Mouse (Mus musculus) B cell, adult 2 months (primary cell): ENCODE measurements around the gene Vwa8.
A peak's percentile ranks its signal among the peaks of the same experiment; 100 is the strongest.
"Not testable (repeated sequence)": the region's sequence is repeated elsewhere in the genome, so short reads cannot be mapped to it uniquely, and the experiment has no call there.

Source experiments
- DNase-seq, 2 experiments: peaks; one replicate each; pipeline ENCODE4 v3.0.0; 2022

The Vwa8 gene

DNA sequence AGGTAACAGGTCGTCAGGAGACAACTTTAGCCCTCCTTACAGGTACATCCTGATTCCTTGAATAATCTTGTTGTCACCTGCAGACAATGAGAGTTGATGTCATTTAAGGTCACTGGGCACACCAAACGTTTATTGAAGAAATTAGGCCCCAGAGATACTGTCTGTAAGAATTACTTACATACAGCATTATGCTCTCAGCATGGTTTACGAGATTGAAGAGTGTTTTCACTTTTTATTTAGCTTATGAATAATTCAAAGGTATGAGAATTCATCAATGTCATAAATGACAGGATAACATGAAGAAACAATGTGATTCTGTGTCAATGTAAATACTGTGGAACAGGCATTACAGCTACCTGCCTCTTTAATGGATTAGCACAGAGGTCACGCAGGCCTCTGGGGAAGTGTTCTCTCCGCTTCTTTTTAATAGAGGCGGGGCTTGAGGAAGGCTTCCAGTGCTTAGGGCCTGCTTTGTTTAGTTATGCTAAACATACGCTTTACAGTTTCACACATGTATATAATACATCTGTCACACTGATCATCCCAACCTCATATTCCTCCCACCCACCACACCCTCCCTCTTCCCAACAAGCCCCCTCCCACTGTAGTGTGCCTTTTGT is 37.2 kb downstream of the Vwa8 start:
- DNase-seq, result no peak

DNA sequence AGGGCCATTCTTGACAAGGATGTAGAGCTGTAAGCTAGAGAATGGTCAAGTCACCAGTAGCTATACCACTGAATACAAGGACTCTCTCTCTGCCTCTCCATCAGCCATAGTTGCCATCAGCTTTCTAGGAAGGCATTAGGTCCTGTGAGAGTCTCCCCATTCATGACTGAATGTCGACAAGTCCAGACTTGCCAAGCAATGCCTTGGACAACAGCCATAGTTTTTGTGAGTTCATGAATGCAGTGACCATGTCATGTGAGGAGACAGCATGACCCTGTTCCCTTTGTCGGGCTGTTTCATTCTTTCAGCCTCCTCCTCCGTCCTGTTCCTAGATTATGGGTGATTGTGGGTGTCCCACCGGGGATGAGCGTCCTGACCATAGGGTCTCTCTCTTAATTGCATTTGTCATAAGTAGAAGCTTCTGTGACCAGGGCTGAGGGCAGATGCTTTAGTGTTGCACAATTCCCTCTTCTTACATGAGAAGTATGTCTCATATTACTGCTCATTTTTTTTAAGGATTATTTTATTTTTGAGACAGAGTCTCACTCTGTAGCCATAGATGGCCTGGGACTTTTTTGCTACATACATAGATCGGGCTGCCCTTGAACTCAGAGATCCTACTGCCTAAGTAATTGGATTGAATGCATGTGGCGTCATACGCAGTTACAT is 37.8 kb downstream of the Vwa8 start:
- DNase-seq, result no peak

DNA sequence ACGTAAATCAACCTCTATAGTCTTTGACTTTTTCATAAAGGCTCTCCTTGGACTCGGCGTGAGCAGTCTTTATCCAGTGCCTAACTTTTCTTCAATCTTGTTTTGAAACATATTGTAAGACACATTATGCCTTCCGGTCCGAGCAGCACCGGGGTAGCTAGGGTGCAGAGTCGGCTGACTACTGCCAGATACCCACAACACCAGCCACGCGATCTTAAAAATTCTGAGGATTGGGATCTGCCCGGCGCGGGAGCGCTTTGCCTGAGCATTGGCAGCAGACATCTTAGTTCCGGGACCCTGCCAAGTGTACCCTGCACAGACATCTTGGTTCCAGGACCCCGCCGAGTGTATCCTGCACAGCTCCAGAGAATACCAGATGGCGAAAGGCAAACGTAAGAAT is 38.6 kb downstream of the Vwa8 start:
- DNase-seq, result not testable (repeated sequence)

DNA sequence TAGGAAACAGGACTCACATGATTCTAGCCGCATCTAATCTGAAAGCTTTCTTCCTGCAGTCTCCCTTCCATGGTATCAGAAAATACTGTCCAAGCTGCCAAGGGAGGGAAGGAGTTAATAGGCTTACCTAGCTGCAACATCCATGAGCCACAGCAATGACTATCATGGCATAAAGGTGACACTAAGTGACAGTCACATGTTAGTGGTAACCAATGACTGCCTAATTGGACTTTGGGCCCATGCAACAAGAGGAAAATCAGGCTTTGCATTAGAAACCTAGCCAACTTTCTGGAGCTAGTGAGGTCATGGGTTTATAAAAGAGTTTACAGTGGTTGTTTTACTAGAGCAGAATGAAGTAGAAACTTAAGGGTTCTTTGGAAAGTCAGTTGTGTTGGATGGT is 46.6 kb downstream of the Vwa8 start:
- DNase-seq, result no peak

DNA sequence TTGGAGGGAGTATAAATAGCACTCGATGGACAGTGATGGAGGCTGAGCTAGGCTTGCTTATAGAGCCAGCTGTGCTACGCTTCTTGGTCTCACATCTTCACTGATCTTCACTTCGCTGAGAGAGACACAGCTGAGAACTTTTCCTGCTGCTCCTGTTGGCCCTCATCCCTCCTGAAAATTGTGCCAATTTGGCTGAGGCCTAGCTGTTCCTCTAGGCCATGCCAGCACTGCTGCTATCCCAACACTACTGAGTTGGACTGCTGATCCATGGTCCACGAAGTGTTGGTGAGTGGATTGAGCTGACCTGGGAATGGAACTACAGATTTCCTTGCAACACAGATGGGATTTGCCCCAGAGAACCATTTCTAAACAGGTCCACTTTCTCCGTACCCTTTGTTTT is 47.4 kb downstream of the Vwa8 start:
- DNase-seq, result no peak

DNA sequence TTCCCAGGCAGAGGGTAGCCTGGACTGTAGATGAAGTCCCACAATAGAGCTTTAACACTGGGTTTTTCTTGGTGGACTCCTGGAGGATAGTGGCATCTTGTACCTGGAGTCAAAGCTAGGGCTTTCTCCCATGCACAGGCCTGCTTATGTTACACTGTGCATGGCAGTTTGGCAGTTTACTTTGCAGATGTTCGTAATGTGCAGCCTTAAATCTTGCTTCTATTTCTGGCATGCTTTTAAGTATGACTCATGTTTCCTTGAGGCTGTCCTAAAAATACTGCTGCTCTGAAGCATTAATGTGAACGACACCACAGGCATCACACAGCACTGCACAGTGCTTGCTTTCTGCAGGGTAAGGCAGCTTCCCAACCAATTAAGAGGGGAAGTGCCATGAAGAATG is 51.9 kb downstream of the Vwa8 start:
- DNase-seq, result no peak

DNA sequence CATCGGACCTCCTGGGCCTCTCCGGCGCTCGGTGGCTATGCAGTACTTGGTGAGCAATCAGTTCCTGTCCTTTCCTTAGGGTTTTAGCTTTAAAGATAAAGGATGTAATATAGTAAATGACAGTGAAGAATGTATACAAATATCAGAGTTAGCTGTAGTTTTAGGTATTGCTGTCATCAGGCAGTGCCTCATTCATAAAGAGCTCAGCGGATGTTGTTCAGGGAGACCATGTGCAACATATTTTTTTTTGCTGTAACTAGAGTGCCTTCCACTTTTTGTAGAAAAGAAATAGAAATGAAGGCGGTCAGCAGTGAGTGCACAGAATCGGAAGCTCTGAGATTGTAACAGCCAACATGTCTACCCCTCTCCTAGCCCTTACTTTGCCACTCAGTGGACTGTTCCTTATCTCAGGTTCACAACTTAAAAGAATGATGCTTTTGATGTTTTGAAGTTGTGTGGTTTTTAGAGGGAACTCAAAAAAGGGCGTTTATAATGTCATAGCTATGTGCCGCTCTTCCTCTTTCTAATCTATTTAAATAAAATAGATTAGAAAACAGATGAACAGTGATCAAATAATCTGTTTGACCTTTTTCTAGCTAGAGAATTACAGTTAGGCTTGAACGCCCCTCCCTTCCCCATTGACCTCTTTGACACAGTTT is 59.5 kb downstream of the Vwa8 start:
- DNase-seq, result no peak

DNA sequence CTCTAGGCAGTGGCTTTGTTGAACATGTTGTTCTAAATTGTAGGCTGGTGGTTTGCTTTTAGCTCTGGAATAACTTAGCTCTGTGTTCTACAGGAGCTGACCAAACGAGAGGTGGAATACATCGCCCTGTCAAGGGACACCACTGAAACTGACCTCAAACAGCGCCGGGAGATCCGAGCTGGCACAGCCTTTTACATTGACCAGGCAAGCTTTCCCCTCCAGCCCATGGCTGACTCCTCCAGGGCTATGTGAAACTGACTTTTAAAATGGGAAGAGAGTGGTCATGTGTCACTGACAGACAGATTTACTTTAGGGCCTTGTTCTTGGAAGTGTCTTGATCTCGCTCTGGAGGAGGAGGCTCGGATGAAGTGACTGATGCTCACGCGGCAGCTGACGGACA is 63.2 kb downstream of the Vwa8 start:
- no peak for DNase-seq

DNA sequence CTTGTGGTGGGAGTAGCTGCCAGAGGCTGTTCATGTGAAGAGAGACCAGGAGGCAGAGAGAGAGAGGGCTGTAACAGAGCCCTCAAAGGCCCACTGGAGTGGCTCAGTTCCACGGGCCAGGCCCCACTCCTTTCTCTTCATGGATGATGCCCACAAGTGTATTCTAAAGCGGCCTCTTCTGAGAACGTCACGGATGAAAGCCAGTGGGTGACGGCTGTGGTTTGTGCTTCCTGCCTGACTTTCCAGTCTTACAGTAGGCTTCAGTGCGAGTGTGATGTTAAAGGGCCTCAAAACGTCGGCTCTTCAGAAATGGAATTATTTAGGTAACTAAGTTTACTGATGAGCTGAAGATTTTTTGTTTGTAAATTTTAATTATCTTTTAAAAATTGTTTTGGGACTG is 65.3 kb downstream of the Vwa8 start:
- peak; percentile 61 to 68 for DNase-seq

DNA sequence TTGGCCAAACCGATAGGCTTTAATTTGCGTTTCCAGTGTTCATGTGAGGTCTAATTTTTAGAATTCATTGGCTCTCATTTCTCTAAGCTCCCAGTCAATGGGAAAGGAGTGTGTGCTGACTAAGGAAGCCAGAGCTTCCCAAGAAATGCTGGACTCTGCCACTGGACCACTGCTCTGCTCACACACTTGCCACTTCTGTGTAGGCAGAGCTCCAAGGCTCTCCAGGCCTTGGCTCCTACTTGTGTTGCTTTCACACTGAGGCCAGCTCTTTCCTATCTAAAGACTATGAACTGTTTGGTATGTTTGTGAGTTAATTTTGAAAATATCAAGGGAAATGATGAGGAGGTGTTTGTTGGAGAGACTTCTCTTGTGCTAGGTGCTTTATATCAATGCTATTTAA is 67.8 kb downstream of the Vwa8 start:
- no peak for DNase-seq

DNA sequence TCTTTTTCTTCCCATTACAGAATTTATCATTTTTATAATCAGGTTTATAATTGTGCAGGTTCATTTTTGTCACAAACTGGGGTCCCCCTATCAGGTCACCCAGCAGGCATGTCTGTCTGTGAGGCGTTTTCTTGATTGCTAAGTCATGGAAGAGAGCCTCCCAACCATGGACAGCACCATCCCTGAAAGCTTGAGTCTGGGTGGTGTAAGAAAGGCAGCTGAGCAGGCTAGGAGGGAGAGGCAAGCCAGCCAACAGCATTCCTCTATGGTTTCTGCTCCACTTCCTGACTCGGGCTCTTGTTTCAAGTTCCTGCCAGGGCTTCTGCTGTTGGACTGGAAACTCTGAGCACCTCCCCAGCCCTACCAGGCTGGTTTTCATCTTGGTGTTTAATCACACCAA is 72.4 kb downstream of the Vwa8 start:
- DNase-seq, result no peak

DNA sequence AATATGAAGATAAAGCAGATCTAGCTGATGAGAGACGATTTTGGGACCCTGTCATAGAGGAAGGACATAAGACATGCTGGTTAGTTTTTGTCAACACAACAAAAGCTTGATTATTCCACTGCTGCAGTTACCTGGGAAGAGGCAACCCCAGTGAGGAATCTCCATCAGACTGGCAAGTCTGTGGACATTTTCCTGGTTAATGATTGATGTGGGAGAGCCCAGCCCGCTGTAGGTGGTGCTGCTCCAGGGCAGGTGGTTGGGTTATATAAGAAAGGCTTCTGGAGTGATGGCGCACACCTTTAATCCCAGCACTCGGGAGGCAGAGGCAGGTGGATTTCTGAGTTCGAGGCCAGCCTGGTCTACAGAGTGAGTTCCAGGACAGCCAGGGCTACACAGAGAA is 74.8 kb downstream of the Vwa8 start:
- DNase-seq, result no peak

DNA sequence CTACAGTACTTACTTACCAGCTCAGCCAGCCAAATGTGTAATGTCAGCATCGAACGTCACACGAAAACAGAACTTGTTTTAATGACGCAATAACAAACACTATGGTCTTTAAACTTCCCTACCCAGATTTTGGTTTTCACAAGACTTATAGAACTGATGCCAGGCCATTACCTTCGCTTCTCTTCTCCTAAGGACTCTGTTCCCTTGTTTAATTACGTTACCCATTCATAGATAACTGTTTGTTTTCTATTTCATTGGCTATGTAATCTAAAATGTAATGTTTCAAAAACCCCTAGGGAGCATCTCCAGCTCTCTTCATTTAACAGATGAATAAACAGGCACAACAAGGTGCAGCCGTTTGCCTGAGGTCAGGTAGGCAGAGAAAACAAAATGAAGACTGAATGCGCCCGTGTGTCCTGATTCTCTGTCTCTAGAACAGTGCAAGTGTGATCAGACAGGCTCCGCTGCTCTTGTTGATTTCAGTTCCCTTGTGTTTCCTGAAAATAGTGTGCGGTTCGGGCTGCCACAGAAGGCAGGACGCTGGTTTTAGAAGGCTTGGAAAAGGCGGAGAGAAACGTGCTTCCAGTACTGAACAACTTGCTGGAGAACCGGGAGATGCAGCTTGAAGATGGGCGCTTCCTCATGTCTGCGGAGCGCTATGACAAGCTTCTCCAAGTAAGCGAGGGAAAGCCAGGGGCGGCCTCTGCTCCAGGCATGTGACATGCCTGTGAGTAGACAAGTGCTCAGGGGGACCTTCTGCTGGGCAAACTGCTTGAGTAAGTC is 76.1 kb downstream of the Vwa8 start:
- no peak for DNase-seq

DNA sequence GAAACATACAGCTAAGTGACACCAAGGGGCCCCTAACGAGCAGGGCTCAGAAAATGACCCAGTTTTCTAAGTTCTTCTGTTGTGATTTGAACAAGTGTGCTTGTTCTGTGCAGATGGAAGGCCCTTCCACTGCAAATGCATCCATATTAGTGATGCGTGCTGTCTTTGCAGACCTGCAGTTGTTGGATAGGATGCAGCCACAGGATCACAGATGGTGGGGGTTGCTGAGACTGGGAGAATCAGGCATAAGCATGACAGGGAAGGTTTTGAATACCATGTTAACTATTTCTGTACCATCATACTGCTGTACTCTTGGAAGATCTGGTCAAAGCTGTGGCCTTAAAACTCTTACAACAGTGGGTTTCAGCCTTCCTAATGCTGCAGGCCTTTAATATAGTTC is 83.2 kb downstream of the Vwa8 start:
- no peak for DNase-seq

DNA sequence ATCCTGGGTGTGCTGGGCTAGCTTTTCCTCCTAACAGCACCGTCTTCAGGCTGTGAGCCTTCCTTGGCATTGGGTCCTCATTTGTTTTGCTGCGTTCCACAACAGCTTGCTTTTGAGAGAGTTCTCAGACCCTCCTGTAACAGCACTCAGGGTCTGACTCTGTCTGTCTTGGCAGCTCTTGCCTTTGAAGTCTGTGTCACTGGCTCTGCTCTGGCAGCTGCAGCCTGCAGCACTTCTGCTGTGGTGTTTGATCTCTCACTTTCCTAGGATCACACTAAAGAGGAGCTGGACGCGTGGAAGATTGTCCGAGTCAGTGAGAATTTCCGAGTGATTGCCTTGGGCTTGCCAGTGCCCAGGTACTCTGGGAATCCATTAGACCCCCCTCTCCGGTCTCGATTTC is 84.5 kb downstream of the Vwa8 start:
- no peak for DNase-seq

DNA sequence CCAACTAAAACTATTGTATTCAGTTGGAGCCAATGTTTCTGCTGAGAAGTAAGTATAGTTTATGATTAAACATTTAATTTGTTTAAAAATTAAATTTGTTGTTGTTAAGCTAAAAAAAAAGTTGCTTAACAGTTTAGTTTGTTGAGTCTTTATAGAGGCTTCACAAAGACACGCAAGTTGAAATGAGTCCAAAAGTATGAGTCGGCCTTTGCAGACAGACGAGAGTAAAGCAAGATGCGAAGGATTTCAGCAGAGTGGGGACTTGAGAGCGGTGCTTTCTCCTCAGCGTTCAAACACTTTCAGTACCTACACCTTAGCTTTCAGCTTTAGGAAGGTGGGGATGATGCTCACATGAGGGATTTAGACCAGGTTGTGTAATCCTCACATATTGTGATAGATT is 85.7 kb downstream of the Vwa8 start:
- DNase-seq, result no peak

DNA sequence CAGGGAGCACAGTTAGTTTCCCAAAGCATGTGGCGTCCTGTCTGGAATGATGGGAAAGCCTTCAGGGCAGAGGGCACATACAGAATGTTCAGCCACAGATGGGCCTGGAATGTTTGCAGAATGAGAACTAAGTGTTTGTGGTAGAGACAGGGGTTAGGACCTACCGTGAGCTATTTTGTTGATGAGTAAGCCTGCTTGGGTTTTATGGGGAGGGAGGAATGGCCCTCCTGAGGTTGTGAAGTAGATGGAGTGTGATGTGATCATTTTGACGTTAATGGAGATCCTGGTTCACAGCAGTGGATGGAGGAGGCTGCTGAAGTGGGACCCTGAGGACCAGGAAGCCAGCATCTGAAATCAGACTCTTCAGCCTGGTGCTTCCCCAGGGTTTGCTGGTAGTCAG is 86.9 kb downstream of the Vwa8 start:
- DNase-seq, result no peak

DNA sequence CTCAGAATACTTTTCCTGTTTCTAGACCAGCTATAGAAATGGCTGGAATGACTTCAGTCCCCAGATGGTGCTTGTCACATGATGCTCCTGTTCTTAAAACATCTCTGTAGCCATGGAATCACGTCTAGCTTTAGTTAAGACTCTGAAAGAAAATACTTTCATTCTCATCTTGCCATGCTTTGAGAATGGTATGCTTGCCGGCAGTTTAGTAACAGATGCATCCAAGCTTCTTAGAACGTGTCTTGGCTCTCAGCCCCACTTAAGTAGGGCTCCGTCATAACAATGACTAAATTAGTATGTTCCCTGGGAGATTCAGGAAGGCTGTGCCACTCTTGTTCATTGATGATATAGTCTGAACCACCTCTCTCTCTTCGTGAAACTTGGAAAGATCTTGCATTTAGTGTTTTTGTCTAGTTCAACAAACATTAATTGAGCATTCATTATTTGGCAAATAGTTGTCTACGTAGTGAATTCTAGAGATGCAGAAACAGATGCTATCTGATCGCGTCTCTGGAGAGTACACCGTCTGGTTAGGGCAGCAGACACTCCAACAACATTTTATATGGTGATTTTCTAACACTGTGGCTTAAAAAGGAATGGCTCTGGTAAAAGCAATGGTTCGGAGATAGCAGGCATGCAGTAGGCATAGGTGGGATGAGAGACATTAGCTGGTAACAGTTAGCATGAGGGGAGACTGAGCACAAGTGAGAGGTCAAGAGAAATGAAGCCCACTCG is 93.1 kb downstream of the Vwa8 start:
- DNase-seq, result no peak

DNA sequence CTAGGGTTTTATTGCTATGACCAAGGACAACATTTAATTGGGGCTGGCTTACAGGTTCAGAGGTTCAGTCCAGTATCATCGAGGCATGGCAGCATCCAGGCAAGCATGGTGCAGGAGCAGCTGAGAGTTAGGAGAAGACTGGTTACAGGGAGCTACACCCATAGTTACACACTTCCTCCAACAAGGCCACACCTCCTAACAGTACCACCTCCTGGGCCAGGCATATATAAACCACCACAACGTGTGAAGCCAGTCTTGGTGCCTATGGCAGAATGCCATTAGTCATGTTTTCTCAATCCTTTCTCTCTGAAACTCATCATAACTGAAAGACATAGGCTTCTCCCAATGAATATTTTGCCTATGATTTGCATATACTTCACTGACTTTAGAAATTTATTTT is 106.9 kb downstream of the Vwa8 start:
- DNase-seq, result no peak

DNA sequence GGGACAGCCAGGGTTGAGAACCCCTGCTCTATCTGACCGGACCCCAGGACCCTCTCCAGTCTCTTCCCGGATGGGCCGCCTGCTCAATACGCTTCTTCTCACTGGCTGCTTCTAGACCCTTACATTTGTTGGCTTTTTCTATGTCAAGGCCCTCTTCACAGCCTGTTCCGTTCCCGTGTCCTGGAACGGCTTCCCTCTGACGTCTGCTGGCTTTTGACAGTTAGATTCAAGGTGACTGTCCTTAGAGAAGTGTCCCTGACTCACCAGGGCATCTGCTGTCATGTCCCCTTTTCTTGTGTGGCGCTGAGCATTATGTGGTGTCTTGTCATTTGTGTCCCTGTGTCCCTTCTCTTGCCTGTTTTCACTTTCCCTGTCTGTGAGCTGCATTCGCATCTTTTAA is 121.8 kb downstream of the Vwa8 start:
- DNase-seq, result no peak

DNA sequence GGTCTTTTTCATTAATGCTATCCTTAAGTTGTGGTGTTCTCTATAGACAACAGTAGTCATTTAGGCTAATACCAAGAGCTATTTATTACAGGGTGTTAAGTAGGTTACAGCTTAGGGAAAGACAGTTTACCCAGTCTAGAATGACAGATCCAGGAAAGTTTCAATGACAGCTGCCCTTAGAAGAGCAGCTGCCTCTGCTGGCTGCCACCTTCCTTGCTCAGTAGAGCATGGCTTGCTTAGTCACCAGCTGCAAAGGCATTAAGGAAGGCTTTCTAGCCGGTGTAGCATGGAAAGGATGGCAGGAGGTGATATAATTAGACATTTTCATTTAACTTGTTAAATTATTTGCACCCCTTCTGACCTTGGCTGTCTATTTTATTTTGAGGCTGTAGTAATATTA is 123.6 kb downstream of the Vwa8 start:
- DNase-seq, result no peak

DNA sequence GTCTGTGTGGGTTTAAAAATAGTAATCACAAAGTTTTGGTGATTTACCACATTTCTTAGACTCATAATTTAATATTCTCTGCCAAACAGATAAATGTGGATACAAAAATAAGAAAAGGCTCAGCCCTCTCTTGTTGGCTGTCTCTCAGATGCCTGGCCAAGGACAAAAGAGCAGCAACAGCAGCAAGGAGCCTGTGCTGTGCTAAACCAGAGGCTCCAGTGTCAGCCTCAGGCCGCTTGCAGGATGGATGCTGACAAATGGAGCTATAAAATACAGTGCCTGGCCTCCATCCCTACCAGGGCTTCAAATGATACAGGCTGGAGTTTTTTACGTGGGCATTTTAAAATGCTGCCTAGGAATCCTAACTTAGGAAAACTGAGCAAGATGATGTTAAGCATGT is 134.3 kb downstream of the Vwa8 start:
- DNase-seq, result no peak

DNA sequence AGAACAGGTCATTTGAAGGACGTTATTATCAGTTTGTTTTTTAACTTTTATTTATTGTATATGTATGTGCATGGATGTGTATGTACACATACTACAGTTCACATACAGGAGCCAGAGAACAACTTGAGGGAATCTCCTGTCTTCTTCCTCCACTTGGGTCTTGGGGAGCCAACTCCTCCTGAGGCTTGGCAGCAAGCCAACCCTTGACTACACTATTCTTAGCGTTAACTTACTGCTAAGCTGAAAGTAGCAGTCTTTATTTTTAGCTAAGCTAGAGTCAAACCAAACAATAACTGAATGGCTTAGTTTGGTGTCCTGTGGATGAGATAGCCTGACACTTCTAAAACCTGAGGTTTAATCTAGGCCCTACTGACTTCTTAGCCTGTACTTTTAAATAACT is 135.4 kb downstream of the Vwa8 start:
- no peak for DNase-seq
